Mouse (Mus musculus): ENCODE measurements around the gene Col4a3. TPM values are rescaled to one million over a fixed set of nuclear protein-coding genes. Genes with fewer than 3 reads are reported as not detected.

The Col4a3 gene
- polyA plus RNA-seq, 1 experiment from 2014 or later, result 0.11 TPM

DNA sequence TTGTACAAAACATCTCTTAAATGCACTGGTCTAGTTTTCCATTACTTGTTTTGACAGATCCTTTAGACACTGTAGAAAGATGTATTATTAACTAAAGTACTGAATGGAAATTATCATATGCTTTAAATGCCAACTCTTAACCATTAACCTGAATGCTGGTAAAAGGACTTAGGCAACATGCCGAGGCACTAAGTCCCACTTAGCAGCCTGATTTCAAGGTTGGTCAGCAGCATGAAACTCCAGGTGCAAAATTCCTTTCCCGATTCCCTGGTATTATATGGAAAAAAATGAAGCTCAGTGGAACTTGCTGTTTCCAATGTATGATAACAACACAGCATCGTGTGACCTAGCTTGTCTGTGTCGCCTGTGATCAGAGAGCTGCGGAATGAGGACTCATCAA lies 31.9 kb downstream of the Col4a3 start:
- H3K4me3 ChIP-seq (ENCODE audit: low read depth, low read length), result no peak overlapping the region
- no peaks in the 10 kb centered on the region for H3K36me3 ChIP-seq (ENCODE audit: control insufficient read depth, insufficient read depth, low read length)
- DNase-seq (ENCODE audit: low spot score) (no peak), ATAC-seq (ENCODE audit: insufficient read depth, low FRiP score, low TSS enrichment) (no peak)
- H3K27me3 ChIP-seq (ENCODE audit: control insufficient read depth, insufficient read depth, low read length), result no peaks in the 10 kb centered on the region
- WGBS, result 88% methylated on average over 5 of the region's 5 CpGs
- H3K27ac ChIP-seq (ENCODE audit: low read depth, low read length), result no peak overlapping the region
- no peak overlapping the region for H3K4me2 ChIP-seq (ENCODE audit: low read depth)
- H3K4me1 ChIP-seq (ENCODE audit: control insufficient read depth, insufficient read depth, low read length), result no peaks in the 10 kb centered on the region
- H3K9me3 ChIP-seq (ENCODE audit: control insufficient read depth, low read length), result no peaks in the 10 kb centered on the region
- H3K9ac ChIP-seq (ENCODE audit: low read length), result no peak overlapping the region

DNA sequence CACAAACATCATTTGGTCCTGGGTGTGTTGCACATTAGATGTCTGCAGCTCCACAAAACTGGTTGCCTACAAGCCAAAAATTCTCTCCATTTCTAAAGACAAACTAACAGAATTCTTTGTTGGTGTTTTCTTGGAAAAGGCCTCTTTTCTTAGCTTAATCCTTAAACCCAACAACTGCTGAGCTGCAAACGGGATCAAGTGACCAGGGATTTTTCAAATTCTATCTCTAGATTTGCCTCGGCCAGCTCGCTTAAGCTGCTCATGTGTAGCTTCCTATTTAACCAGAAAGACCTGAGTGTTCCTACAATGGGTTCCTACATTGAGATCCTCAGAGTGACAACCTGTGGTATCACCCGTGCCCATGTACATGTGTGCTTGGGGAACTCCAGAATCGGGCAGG lies 33.3 kb downstream of the Col4a3 start:
- DNase-seq (ENCODE audit: low spot score) (no peak), ATAC-seq (ENCODE audit: insufficient read depth, low FRiP score, low TSS enrichment) (no peak)
- no peak overlapping the region for H3K9ac ChIP-seq (ENCODE audit: low read length)
- no peaks in the 10 kb centered on the region for H3K4me1 ChIP-seq (ENCODE audit: control insufficient read depth, insufficient read depth, low read length)
- no peak overlapping the region for H3K27ac ChIP-seq (ENCODE audit: low read depth, low read length)
- 91% methylated on average over 5 of the region's 5 CpGs for WGBS
- no peak overlapping the region for H3K4me3 ChIP-seq (ENCODE audit: low read depth, low read length)
- no peaks in the 10 kb centered on the region for H3K9me3 ChIP-seq (ENCODE audit: control insufficient read depth, low read length)
- no peak overlapping the region for H3K4me2 ChIP-seq (ENCODE audit: low read depth)
- no peaks in the 10 kb centered on the region for H3K36me3 ChIP-seq (ENCODE audit: control insufficient read depth, insufficient read depth, low read length)
- H3K27me3 ChIP-seq (ENCODE audit: control insufficient read depth, insufficient read depth, low read length), result no peaks in the 10 kb centered on the region

DNA sequence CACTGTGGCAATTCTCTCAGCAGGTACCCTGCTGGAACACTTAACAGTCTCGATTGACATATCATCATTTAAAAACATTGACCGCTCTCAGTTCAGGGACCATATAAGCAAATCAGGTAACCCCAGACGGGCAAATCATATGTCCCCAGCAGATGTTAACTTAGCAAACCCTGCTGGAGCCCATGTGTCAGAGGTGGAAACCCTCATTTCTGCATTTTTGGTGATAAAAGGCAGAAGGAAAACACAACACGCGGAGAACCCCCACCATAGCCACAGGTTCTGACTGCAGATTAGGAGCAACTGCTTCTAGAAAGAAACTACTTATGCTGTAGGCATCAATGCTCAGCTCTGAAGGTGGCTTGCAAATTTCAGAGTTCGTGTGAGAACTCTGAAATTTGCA lies 38.2 kb downstream of the Col4a3 start:
- DNase-seq (ENCODE audit: low spot score) (no peak), ATAC-seq (ENCODE audit: insufficient read depth, low FRiP score, low TSS enrichment) (no peak)
- Histone ChIP-seq H3K4me2 (ENCODE audit: low read depth) (no peak overlapping the region), H3K4me1 (ENCODE audit: control insufficient read depth, insufficient read depth, low read length) (no peaks in the 10 kb centered on the region), H3K4me3 (ENCODE audit: low read depth, low read length) (no peak overlapping the region), H3K9ac (ENCODE audit: low read length) (no peak overlapping the region), H3K27ac (ENCODE audit: low read depth, low read length) (no peak overlapping the region), H3K36me3 (ENCODE audit: control insufficient read depth, insufficient read depth, low read length) (no peaks in the 10 kb centered on the region), H3K9me3 (ENCODE audit: control insufficient read depth, low read length) (no peaks in the 10 kb centered on the region), H3K27me3 (ENCODE audit: control insufficient read depth, insufficient read depth, low read length) (no peaks in the 10 kb centered on the region)
- WGBS, result 76% methylated on average over 6 of the region's 6 CpGs

DNA sequence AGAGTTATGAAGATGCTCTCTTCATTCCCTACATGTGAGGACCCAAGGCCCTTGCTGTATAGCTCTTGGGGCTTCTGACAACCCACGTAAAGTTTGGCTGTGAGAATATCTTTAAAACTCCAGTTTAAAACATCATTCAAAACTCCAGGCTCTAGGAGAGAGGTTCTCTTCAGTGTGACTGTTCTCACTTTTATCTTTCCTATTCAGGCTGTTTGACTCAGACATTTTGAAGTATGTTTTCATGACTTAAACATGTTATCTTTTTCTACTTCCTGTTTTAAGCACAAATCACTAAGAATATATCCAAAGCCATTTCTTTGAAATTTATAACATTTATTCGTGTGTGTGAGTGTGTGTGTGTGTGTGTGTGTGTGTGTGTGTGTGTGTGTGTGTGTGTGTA lies 38.8 kb downstream of the Col4a3 start:
- Histone ChIP-seq H3K4me1 (ENCODE audit: control insufficient read depth, insufficient read depth, low read length) (no peaks in the 10 kb centered on the region), H3K9ac (ENCODE audit: low read length) (no peak overlapping the region), H3K9me3 (ENCODE audit: control insufficient read depth, low read length) (no peaks in the 10 kb centered on the region), H3K36me3 (ENCODE audit: control insufficient read depth, insufficient read depth, low read length) (no peaks in the 10 kb centered on the region), H3K27me3 (ENCODE audit: control insufficient read depth, insufficient read depth, low read length) (no peaks in the 10 kb centered on the region), H3K27ac (ENCODE audit: low read depth, low read length) (no peak overlapping the region), H3K4me3 (ENCODE audit: low read depth, low read length) (no peak overlapping the region), H3K4me2 (ENCODE audit: low read depth) (no peak overlapping the region)
- DNase-seq (ENCODE audit: low spot score) (no peak), ATAC-seq (ENCODE audit: insufficient read depth, low FRiP score, low TSS enrichment) (no peak)
- WGBS, result 83% methylated on average over 2 of the region's 2 CpGs

DNA sequence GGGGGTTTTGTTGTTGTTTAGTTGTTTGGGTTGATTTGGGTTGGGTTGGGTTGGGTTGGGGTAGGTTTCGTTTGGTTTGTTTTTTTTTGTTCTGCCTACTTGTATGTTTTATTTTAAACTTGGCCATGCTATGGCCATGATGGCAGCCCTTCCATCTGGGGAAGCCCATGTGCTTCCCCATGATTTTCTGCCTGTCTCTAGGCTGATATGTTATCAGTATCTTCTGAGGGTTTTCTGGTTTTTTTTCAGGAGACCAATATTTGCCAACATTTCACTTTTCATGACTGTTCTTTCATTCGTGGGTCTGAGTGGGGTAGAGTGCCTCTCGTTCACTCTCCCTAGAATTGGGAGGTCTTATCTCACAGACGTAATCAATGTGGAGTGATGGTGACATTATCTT lies 40.9 kb downstream of the Col4a3 start:
- WGBS, result 86% methylated on average over 4 of the region's 4 CpGs
- Histone ChIP-seq H3K9me3 (ENCODE audit: control insufficient read depth, low read length) (no peaks in the 10 kb centered on the region), H3K9ac (ENCODE audit: low read length) (no peak overlapping the region), H3K4me1 (ENCODE audit: control insufficient read depth, insufficient read depth, low read length) (no peaks in the 10 kb centered on the region), H3K27me3 (ENCODE audit: control insufficient read depth, insufficient read depth, low read length) (no peaks in the 10 kb centered on the region), H3K36me3 (ENCODE audit: control insufficient read depth, insufficient read depth, low read length) (no peaks in the 10 kb centered on the region), H3K4me2 (ENCODE audit: low read depth) (no peak overlapping the region), H3K4me3 (ENCODE audit: low read depth, low read length) (no peak overlapping the region), H3K27ac (ENCODE audit: low read depth, low read length) (no peak overlapping the region)
- ATAC-seq (ENCODE audit: insufficient read depth, low FRiP score, low TSS enrichment) (no peak), DNase-seq (ENCODE audit: low spot score) (no peak)

DNA sequence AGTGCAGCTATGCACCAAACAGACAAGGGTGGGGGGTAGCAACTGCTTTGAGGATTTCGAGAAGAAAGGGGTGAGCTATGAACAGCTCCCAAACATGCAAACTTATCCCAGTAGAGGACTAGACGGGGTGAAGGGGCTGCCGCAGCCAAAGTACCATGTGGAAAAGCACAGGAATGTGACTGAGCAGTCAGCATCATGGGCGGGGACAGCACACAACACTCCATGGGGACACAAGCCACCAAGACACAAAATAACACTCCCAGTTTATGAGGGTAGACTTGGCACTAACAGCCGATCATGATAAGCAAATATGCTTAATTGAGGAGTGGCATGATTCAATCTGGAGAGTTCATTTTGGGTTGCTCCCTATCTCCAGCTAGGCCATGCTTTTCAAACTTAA lies 42.8 kb downstream of the Col4a3 start:
- Histone ChIP-seq H3K27me3 (ENCODE audit: control insufficient read depth, insufficient read depth, low read length) (no peaks in the 10 kb centered on the region), H3K27ac (ENCODE audit: low read depth, low read length) (no peak overlapping the region), H3K4me3 (ENCODE audit: low read depth, low read length) (no peak overlapping the region), H3K36me3 (ENCODE audit: control insufficient read depth, insufficient read depth, low read length) (no peaks in the 10 kb centered on the region), H3K9ac (ENCODE audit: low read length) (no peak overlapping the region), H3K4me1 (ENCODE audit: control insufficient read depth, insufficient read depth, low read length) (no peaks in the 10 kb centered on the region), H3K4me2 (ENCODE audit: low read depth) (no peak overlapping the region), H3K9me3 (ENCODE audit: control insufficient read depth, low read length) (no peaks in the 10 kb centered on the region)
- no peak for ATAC-seq (ENCODE audit: insufficient read depth, low FRiP score, low TSS enrichment)
- no peak for DNase-seq (ENCODE audit: low spot score)
- 83% methylated on average over 5 of the region's 5 CpGs for WGBS

DNA sequence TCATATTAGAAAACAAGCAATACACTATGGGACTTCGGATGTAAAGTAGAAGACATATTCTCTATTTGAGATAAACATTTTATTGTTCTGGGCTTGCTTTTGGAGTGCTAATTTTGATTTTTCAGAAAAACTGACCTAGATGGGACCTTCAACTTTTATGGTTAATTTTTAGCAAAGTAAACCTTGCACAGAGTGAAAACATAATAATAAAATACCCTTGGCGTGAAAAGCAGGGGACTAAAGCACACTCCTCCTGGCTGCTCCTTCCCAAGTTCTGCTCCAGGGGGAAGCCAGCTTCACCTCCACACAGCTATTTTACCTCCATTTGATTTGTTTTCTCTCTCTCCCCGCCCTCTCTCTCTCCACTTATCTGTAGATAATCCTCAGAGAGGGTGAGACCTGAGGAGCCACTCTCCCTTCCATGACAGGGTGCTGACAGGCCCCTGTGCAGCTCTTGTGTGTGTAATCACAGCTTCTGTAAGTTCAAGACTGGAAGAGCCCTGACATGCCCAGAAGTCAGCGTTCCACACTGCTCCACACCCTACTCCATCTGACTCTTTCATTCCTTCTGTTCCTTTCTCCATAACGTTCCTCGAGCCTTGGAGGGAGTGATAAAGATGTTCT lies 44.6 kb downstream of the Col4a3 start:
- no peak overlapping the region for H3K4me3 ChIP-seq (ENCODE audit: low read depth, low read length)
- no peak overlapping the region for H3K27ac ChIP-seq (ENCODE audit: low read depth, low read length)
- no peaks in the 10 kb centered on the region for H3K27me3 ChIP-seq (ENCODE audit: control insufficient read depth, insufficient read depth, low read length)
- no peak overlapping the region for H3K4me2 ChIP-seq (ENCODE audit: low read depth)
- H3K36me3 ChIP-seq (ENCODE audit: control insufficient read depth, insufficient read depth, low read length), result no peaks in the 10 kb centered on the region
- H3K9ac ChIP-seq (ENCODE audit: low read length), result no peak overlapping the region
- DNase-seq (ENCODE audit: low spot score), result no peak
- WGBS, result 78% methylated on average over 6 of the region's 6 CpGs
- no peak for ATAC-seq (ENCODE audit: insufficient read depth, low FRiP score, low TSS enrichment)
- no peaks in the 10 kb centered on the region for H3K4me1 ChIP-seq (ENCODE audit: control insufficient read depth, insufficient read depth, low read length)
- no peaks in the 10 kb centered on the region for H3K9me3 ChIP-seq (ENCODE audit: control insufficient read depth, low read length)

DNA sequence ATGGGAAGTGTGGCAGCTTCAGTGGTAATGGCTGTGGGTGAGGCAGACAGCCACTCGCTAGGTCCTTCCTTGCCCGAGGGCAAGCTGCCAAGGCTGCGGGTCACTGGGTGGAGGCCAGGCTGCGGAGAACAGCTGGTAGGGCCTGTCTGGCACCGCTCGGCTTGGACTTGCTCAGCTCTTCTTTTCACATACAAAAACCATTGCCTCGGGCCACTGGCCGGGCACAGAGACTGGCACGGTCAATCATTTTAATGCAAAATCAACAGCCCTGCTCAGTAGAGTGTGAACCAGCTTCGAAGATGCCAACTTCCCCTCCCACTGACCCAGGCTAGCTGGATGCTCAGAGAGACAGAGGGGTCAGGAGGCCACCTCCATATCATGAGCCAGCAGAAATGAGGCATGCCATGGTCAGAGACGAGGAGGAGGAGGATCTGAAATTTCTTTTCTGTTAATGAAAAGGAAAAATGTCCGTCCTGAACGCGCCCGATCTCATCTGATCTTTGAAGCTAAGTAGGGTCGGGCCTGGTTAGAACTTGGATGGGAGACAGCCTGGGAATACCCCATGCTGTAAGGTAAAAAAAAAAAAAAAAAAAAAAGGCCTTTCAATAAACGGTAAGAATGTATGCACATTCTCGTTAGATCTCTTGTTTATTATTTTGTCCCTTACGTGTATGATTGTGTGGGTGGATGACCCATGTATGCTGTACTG lies 48.0 kb downstream of the Col4a3 start:
- DNase-seq (ENCODE audit: low spot score) (no peak), ATAC-seq (ENCODE audit: insufficient read depth, low FRiP score, low TSS enrichment) (no peak)
- H3K27ac ChIP-seq (ENCODE audit: low read depth, low read length), result no peak overlapping the region
- WGBS, result 87% methylated on average over 19 of the region's 19 CpGs
- H3K36me3 ChIP-seq (ENCODE audit: control insufficient read depth, insufficient read depth, low read length), result no peaks in the 10 kb centered on the region
- H3K4me2 ChIP-seq (ENCODE audit: low read depth), result no peak overlapping the region
- H3K4me3 ChIP-seq (ENCODE audit: low read depth, low read length), result no peak overlapping the region
- H3K4me1 ChIP-seq (ENCODE audit: control insufficient read depth, insufficient read depth, low read length), result no peaks in the 10 kb centered on the region
- no peaks in the 10 kb centered on the region for H3K27me3 ChIP-seq (ENCODE audit: control insufficient read depth, insufficient read depth, low read length)
- H3K9me3 ChIP-seq (ENCODE audit: control insufficient read depth, low read length), result no peaks in the 10 kb centered on the region
- H3K9ac ChIP-seq (ENCODE audit: low read length), result no peak overlapping the region

DNA sequence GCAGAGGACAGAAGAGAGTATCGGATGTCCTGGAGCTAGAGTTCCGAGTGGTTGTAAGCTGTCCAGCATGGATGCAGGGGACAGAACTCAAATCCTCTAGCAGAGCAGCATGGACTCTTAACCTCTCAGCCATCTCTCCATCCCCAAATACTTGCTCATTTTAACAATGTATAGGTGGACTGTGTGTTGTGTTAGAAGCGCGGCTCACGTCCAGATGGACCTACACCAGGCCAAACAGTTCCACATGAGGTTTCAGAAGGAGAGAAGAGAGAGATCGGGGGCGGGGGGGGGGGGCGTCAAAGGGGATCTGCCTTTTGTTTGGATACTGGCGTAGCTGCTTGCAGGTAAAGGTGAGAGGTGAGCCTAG lies 48.5 kb downstream of the Col4a3 start:
- H3K9ac ChIP-seq (ENCODE audit: low read length), result no peak overlapping the region
- DNase-seq (ENCODE audit: low spot score), result no peak
- no peak for ATAC-seq (ENCODE audit: insufficient read depth, low FRiP score, low TSS enrichment)
- WGBS, result 92% methylated on average over 9 of the region's 9 CpGs
- H3K36me3 ChIP-seq (ENCODE audit: control insufficient read depth, insufficient read depth, low read length), result no peaks in the 10 kb centered on the region
- H3K4me2 ChIP-seq (ENCODE audit: low read depth), result no peak overlapping the region
- H3K9me3 ChIP-seq (ENCODE audit: control insufficient read depth, low read length), result no peaks in the 10 kb centered on the region
- H3K27me3 ChIP-seq (ENCODE audit: control insufficient read depth, insufficient read depth, low read length), result no peaks in the 10 kb centered on the region
- no peak overlapping the region for H3K4me3 ChIP-seq (ENCODE audit: low read depth, low read length)
- H3K27ac ChIP-seq (ENCODE audit: low read depth, low read length), result no peak overlapping the region
- H3K4me1 ChIP-seq (ENCODE audit: control insufficient read depth, insufficient read depth, low read length), result no peaks in the 10 kb centered on the region
